Mouse (Mus musculus) heart, postnatal 10 days (tissue): ENCODE measurements at regions not wholly inside any gene's neighbourhood (a gene's known extent, or its start where the extent isn't known, plus 50 kb on each side); places are given as distances from the start of the nearest gene placed in this dataset.

Experiments used
- DNase-seq, 2 experiments: peaks; one replicate each; pipeline ENCODE4 v3.0.0; 2021
- intact Hi-C: fragments of 180-260 bp; cut with DNase I; formaldehyde crosslinking; loops from one replicate; pipeline ENCODE4 v1.15.1; 2025

DNA sequence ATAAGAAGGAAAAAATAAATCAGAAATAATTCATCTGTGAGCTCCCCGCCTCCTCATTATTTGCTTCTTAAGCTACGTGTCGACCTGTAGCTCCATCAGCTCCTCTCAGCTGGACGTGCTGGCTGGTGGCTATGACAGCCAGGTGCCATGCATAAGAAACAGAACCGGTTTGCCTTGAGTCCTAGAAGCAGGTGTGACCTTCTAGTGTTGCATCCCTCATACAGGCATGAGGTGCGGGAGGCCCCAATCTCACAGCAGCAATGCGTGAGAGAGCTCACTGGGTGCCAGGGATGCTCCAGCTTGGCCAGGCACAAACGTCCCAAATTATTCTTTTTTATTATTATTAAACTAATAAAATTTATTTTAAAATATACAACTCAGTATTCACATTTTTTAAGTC, 153.0 kb downstream of the Thbs2 start:
- intact Hi-C loops: no loop called here

DNA sequence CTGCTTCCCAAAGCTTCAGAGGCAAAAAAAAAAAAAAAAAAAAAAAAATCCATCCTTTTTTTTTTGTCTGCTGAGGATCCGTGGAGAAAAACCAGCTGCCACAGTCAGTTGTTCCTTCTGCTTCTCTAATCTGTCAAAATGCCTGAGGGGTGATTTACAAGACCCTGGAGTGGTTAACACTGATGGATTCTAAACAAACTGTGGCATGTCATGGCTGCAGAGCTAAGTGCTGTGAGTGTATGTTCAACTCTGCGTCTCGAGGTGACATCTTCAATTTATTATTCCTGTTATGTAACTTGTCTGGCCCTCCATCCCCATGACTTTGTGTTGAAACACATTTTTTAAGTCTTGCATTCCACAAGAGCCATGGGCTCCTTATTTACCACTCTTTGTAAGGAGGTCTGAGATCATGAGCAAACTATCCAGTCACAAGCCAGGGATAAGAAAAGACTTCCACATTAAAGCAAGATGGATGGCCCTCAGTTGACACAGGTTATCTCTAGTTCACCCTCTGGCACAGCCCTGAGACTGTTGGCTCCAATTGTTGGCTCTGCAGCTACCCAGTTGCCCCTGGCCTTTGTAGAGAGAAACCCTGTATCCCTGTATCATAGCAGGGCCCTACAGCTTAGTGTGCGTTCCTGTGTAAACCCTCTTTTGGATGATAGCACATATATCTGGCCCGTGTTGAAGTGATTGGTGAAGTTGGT, 153.6 kb downstream of the Thbs2 start:
- intact Hi-C loops: no loop called here
- DNase-seq: no peak

More for the DNA sequence above, 153.0 kb downstream of the Thbs2 start:
- DNase-seq: no peak

DNA sequence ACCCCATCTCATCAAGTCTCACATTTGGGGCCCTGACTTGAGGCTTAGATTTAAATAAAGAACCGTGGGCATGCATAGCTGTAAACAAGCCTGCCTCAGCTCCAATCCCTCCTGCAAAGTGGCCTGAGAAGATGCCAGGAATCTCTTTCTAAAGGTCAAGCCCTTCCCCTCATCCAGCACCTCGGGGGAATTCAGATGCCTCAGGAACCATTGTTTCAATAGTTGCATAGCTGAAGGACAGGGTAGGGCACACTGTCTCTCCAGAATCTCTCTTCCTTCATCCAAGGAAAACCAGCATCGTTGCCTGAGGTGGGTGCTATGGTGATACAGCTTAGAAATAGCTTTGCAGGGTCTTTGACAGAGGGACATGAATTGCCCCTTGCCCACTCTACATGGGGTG, 154.4 kb downstream of the Thbs2 start:
- DNase-seq: no peak
- intact Hi-C loops: no loop called here

DNA sequence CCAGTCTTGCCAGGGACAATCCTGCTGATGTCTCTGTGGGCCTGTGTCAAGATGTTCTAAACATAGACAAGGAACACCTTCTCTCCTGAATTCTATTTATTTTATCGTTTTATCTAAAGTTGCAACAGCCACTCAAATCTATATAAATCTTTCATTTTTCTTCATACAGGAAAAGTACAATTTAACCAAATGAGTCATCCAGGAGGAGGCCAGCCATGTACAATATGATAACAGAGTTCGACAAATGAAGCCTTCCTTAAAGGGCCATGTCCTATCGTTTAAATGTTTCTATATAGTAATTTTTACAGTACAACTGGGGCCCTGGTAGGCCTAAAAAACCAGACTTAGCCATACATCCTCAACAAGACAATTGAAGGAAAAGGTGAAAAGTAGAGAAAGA, 154.8 kb downstream of the Thbs2 start:
- no peak for DNase-seq
- intact Hi-C loops: no loop called here

DNA sequence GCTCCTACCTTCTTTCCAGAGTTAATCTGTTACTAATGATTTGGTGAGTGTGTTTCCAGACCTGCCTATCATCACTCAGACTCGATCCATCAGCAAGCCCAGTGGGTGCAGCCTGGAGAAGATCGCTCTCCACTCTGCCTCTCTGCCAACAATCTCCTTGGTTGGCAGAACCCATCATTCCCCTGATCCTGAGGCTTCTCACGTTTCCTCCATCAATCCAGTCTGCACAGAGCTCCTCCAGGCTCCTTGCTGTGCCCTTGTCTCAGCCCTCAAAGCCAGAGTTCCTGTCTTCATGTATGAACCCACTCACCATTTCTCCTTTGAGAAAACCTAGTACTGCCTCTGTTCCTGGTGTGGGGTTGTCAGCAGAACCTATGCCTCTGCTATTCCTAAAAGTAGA, 155.5 kb downstream of the Thbs2 start:
- DNase-seq: no peak
- intact Hi-C loops: no loop called here

DNA sequence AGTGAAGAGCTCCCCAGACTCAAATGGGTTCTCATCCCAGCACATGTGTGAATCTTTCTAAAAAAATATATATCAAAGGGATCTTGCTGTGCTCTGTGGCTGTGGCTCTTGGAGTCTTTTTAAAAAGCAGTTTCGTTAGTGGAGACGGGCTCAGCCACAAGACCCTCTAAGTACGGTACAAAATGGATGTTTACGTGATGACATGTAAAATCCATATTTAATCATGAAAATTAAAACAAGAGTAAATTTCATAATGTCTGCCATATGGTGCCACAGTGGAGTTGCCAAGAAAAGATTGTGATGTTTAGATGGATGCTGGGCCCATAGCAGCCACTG, 161.1 kb downstream of the Thbs2 start:
- no peak for DNase-seq
- intact Hi-C loops: no loop called here

DNA sequence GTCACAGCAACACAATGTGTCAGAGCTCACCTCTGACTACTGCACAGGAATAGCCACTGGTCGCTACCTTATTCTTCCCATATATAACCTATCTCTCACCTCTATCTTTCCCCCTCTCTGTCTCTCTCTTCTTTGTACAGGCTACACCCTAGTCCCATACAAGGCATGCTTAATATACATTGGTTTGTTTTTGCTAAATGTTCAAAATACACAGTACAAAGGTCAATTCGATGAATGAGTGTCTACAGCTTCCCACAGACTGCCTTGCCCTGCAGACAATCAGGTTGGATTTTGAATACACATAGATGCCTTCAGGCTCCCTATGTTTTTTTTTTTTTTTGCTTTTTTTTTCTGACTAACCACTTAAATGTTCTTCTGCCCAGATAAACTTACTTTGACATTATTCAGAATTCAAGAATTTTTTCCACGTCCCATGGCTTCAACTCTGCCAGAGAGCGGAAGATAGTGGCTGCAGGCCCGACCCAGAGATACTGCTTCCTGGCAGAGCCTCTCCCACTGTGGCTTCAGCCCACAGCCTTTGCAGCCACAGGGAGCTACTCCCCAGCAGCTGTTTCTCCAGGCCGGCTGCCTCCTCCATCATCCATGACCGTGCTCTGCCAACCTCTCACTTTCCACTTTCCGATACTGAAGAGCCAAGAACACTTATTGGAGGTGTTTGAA, 161.6 kb downstream of the Thbs2 start:
- peak; percentile 67 to 70 for DNase-seq
- intact Hi-C loops: no loop called here

DNA sequence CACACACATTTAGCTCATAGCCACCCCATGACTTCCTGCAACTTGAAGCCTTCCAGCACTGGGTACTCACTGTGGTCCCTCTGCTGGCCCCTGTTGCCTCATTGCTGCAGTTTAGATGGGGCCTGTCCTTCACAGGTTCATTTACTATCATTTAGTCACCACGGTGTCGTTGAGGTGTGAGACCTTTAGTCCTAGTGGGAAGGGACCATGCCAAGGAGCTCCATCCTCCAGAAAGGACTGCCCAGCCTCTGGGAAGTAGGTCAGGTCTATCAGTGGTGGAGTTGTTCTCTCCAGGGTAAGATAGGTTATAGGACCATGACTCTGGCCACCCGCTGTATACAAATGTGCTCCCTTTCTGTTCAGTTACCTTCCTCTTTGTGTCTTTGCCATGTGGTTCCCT, 162.2 kb downstream of the Thbs2 start:
- intact Hi-C loops: no loop called here
- DNase-seq: no peak

DNA sequence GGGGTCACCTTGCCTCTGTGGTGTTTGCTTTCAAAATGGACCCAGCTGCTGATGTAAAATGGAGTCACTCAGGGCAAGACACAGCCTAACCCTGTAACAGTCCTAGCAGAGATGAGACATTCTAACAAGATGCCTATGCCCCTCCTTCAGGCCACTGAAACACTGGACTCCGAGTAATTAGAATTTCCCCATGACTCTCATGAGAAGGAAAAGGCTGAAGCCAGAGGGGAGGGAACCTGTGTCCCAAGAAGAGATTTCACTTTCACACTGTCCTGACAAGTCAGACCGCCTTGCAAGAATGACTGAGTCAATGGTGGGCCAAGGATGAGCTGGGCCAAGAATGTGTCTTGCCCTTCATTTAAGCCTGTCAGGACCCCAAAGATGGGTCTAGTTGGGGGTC, 166.3 kb downstream of the Thbs2 start:
- DNase-seq: no peak
- intact Hi-C loops: no loop called here

DNA sequence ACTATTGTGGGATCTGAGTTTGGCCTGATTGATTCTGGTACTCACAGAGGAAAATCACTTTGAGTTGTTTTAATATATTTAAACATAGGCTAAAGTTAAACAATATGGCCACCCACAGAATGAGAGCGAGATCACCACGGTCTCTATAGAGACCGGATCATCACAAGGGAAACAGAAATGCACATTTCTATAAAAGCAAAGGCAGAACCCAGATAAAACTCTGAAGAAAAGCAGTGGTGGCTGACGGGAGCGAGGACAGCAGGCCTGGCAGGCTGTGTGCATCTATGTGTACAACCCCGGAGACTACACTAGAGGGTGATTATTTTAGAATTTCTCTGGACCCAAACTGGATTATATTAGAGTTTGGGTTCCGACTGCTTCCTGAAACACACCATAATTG, 168.8 kb downstream of the Thbs2 start:
- intact Hi-C loops: no loop called here
- DNase-seq: no peak

DNA sequence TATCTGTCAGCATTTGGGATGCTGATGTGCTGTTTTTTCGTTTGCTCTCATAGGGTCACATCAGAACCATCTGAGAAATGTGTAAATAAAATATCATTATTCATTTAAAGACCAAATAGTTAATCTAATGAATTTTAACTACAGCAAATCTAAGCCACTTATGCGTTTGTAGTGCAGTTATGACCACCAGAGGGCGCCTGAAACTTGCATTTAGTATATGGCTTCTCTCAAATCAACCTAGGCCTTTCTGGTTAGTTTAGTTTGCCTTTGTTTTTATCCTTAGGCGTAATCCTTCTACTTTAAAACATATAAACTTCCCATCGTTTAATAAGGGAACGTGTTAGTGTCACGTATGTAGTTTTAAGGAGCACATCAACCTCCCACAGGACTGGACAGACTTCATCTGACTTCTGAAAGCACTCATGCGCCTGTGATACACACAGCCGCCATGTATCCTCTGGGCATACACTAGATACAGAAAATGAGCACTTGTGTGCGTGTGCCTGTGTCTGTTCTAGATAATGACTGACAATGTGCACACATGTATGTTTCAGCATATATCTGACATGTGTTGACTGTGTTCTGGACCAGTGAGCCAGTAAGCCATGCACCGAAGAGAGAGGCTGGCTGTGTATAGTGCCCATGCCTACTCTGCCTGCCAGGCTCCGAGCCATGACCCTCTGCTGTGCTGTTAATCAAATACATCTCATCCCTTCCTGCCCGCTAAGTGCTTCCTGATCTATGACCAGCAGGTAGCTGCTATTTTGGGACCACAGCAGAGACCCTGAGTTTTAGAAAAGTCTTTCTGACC, 169.4 kb downstream of the Thbs2 start:
- intact Hi-C loops: loop anchor here (1.0 kb wide), 1 partner anchor 381 kb away; no protein-coding TSS in a partner anchor
- DNase-seq: peak; percentile 59 to 80

DNA sequence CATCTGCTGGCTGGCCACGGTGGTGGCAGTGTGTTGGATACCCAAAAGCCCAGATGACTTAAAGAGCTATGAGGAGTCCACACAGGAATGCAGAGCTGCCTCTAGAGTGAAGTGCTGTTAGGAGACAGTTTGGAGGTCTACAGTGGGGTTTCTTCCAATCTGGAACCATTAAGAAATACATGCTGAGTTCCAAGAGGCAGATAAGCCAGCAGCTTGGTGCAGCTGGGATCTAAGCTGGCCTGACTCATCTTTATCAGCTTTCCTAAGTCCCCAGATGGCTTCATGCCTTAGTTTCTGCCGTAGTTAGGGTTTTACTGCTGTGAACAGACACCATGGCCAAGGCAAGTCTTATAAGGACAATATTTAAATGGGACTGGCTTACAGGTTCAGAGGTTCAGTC, 172.0 kb downstream of the Thbs2 start:
- DNase-seq: peak; percentile 47 to 49
- intact Hi-C loops: no loop called here

DNA sequence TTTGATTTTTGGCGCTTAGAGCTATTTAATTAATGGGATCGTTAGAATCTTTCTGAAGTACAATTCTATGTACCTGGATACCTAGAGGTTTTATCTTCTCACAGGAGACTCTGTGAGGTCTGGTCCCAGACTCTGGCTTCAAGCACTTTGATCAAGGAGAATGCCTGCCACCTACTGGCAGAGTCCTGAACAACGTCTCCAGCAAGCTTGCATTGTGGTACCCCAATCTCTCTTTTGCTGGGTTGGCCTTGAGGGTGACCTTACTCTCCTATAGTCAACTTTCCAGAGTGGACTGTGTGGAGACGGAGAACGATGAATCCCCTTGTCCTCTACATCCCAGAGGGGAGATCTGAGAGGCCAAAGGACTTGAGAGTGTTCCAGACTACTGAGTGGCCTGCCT, 173.5 kb downstream of the Thbs2 start:
- intact Hi-C loops: loop anchor here (1.0 kb wide), 1 partner anchor 288 kb away; no protein-coding TSS in a partner anchor
- peak; percentile 81 to 85 for DNase-seq

DNA sequence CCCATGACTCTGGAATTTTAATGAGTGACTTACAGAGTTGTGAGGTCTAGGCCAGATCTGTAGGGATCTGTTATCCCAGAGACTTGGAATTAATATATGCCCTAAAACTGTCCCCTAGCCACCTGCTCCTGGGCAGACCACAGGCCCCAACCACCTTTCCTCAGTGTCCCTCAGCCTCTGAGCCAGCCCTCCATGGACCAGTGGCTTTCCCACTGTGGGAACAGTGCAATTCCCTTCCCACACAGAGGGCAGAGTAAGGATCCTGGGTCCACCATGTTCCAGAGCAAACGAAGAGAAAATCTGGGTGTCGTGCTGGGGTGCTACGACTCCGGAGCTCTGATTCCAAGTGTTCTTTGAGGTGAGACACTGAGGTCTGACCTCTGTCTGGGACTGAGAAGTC, 174.7 kb downstream of the Thbs2 start:
- intact Hi-C loops: loop anchor here (10.0 kb wide), 2 partner anchors 135 to 405 kb away; no protein-coding TSS in a partner anchor

DNA sequence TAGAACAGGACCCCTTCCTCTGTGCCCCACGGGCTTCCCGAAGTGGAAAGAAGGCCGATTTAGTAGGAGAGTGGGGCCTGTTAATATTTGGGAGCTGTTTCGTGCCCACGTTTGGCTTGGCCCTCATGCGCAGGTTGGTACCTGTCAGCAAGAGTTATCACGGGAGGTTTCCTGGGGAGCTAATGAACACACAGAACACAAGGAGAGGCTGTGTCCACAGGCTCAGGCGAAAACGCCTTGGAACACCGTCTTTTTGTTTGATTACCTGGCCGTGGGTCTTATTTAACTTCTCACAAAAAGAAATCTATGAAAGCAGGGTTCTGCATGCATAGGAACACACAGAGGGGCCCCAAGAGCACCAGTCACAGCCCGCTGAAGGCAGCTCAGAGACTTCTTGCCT, 175.8 kb downstream of the Thbs2 start:
- no peak for DNase-seq
- intact Hi-C loops: loop anchor here (10.0 kb wide), 2 partner anchors 133 to 403 kb away; no protein-coding TSS in a partner anchor

More for the DNA sequence above, 174.7 kb downstream of the Thbs2 start:
- no peak for DNase-seq

DNA sequence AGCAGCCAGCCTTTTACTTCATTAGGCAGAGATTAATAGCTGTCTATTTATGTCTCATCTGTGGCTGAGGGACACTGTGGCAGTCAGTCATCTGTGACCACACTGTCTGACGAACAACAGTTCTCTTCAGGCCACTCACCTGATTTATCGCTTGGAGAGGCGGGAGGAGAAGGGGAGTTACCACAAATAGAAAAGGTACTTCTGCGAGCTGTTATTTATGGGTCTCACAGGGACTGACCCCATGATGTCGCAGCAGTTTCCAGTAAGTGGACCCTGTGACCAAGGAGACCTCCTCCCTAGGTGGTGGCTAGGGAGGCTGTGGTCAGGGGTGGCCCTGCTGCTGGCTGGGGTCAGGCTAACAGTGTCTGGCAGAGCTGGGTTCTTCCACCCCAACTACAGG, 176.7 kb downstream of the Thbs2 start:
- intact Hi-C loops: loop anchor here (10.0 kb wide), 2 partner anchors 133 to 403 kb away; no protein-coding TSS in a partner anchor
- DNase-seq: peak; percentile 51 to 73

DNA sequence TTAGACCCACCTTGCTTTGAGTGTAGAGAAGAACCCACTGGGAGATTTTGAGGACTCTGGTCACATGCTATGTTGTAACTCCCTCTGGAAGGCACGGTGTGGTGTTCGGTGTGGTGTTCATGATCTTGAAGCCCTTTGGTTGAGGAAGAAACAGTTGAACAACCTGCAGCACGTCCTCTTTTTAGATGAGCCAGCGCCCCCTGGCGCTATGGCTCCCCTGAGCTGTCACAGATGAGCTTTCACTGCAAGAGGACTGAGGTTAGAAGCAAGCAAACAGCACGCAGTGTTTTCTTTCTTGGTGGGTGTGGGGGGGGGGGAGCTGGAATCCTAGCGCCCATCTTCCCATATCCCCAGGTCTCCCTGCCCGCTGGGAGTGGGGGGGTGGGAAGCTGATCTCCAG, 177.9 kb downstream of the Thbs2 start:
- intact Hi-C loops: loop anchor here (1.0 to 10.0 kb wide), 3 partner anchors 131 to 401 kb away; no protein-coding TSS in a partner anchor
- DNase-seq: peak; percentile 72 to 77

DNA sequence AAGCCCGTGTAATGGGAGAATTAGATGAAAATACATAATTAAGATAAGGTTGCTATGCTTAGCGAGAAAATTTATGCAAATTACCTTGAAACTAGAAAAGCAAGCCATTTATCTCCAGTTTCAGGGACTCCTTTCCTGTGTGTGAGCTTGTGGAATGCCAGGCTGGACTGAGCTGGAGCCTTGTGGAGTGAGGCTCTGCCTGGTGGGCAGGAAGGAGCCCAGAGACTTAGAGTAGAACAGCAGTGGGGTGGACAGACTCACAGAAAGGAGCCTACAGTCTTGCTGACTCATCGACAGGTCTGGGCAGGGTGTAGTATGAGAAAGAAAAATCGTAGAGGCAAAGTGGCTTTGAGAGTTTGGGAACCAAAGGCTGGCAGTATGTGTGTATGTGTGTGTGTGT, 180.6 kb downstream of the Thbs2 start:
- no peak for DNase-seq
- intact Hi-C loops: loop anchor here (5.0 to 10.0 kb wide), 3 partner anchors 106 to 399 kb away; no protein-coding TSS in a partner anchor

DNA sequence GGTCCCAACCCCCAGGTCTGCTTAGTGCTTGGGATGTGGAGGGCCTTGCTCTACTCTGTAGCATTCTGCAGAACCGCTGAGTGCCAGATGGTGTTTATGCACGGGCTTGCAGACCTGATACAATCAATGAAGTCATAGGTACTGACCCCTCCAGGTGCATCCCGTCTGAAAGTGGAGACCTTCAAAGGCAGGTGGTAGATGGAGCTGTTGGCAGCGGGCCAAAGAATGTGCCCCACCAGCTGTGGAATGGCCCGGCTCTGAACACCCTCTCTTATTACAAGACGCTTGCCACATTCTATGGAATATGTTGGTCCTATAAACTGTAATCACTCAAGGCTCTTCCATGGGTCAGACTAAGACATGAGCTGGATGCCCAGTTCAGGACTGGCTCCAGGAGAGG, 183.5 kb downstream of the Thbs2 start:
- intact Hi-C loops: loop anchor here (5.0 to 10.0 kb wide), 3 partner anchors 103 to 396 kb away; no protein-coding TSS in a partner anchor

DNA sequence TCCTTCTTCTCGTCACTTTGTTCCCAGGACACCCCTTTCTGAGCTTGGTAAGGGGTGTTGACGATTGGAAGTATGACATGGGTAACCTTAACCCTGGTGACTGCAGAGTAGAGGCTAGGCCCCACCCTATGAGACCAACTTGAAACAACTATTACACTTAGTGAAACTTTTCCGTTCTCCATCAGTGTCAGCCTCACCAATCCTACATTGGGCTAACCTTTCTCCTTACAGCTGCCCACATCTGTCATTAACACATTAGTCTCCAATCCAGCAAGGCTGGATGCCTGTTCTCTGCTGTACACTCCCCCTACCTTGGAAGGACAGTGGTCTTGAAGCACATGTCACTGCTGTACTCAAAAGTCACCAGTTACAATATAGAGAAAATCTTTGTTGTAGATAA, 186.9 kb downstream of the Thbs2 start:
- intact Hi-C loops: no loop called here
- no peak for DNase-seq

More for the DNA sequence above, 183.5 kb downstream of the Thbs2 start:
- DNase-seq: no peak

DNA sequence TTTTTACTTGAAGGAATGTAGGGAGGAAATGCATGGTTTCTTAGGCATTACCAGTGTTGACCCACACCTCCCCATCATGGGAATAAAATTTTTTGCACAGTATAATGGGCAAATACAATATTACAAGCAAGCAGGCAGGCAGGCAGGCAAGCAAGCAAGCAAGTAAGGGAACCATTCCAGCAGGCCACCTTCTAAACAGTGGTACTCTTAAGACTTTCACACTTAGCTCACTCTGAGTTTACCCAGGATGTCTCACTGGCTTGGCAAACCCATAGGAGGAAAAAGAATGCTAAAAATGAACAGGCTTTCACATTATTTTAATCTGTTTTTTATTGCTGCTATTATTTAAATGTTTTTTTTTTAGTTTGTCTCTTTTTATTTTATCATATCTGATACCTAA, 187.9 kb downstream of the Thbs2 start:
- intact Hi-C loops: no loop called here
- peak in 1 of 2 experiments; percentile 33 for DNase-seq
